Mouse (Mus musculus): ENCODE measurements around the gene Cdh13. TPM values are rescaled to one million over a fixed set of nuclear protein-coding genes. Genes with fewer than 3 reads are reported as not detected.
A peak's percentile ranks its signal among the peaks of the same experiment; 100 is the strongest.

Cdh13 gene
- polyA plus RNA-seq, 1 experiment from 2014 or later, result 49.5 TPM

DNA sequence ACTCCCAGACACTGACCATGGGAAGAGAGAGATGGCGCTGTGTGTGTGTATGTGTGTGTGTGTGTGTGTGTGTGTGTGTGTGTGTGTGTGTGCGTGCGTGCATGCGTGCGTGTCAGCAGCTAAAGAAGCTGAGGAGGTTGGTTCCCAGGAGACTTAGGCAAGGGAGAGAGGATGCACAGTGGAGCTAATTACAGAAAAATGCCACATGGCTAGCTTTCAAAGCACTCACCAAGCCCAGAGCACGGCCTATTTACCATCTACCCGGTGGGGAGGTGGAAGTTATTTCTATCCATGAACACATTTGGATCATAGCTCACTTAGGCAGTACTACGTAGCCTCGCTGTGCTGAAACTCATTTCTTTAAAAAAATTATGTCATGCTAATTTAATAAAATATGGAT lies 194.1 kb downstream of the Cdh13 start:
- Histone ChIP-seq H3K27me3 (no peaks in the 10 kb centered on the region), H3K27ac (no peak overlapping the region), H3K4me3 (no peak overlapping the region), H3K36me3 (ENCODE audit: poor library complexity, severe bottlenecking) (no peaks in the 10 kb centered on the region), H3K4me2 (no peak overlapping the region), H3K9me3 (replicated peaks) (no peaks in the 10 kb centered on the region), H3K4me1 (0 out of 2 replicates have a peak, but pooled peaks cover 6% of the 10 kb centered on the region), H3K9ac (no peak overlapping the region)
- ATAC-seq, result no peak
- WGBS, result 51% methylated on average over 8 of the region's 9 CpGs

GRCm38 (mm10) chr8:118488735-118489134 lies 205.2 kb downstream of the Cdh13 start:
- ATAC-seq, result no peak
- Histone ChIP-seq H3K27ac (no peak overlapping the region), H3K4me3 (no peak overlapping the region), H3K36me3 (ENCODE audit: poor library complexity, severe bottlenecking) (no peaks in the 10 kb centered on the region), H3K4me1 (peaks cover 16% of the 10 kb centered on the region), H3K9ac (no peak overlapping the region), H3K27me3 (no peaks in the 10 kb centered on the region), H3K4me2 (no peak overlapping the region), H3K9me3 (replicated peaks) (no peaks in the 10 kb centered on the region)
- 17% methylated on average over 4 of the region's 4 CpGs for WGBS

DNA sequence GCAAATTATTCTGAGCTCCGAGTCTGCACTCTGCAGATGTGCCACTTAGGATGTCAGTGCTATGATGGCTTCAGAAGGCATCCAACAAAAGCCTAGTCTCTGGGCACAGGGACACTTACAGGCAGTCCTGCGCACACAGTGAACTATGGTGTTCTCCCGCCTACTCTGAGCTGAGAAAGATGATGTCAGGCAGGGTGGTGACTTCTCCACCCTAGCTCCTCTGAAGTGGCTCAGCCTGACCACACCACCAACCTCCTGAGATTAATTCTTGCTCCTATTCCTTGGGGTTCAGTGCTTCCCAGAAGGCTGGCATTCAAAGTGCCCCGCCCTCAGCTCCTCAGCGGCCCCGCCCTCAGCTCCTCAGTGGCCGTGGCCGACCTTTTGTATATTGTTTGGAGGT lies 219.0 kb downstream of the Cdh13 start:
- Histone ChIP-seq H3K4me1 (0 out of 2 replicates have a peak, but pooled peaks cover 6% of the 10 kb centered on the region), H3K4me3 (no peak overlapping the region), H3K27ac (no peak overlapping the region), H3K36me3 (ENCODE audit: poor library complexity, severe bottlenecking) (no peaks in the 10 kb centered on the region), H3K4me2 (no peak overlapping the region), H3K9ac (no peak overlapping the region), H3K9me3 (replicated peaks) (no peaks in the 10 kb centered on the region), H3K27me3 (no peaks in the 10 kb centered on the region)
- WGBS, result 66% methylated on average over 8 of the region's 8 CpGs
- ATAC-seq, result no peak

GRCm38 (mm10) chr8:118509426-118509825 lies 225.9 kb downstream of the Cdh13 start:
- no peak for ATAC-seq
- H3K27me3 ChIP-seq, result no peaks in the 10 kb centered on the region
- no peaks in the 10 kb centered on the region for H3K36me3 ChIP-seq (ENCODE audit: poor library complexity, severe bottlenecking)
- H3K4me3 ChIP-seq, result no peak overlapping the region
- no peak overlapping the region for H3K9ac ChIP-seq
- no peaks in the 10 kb centered on the region for H3K9me3 ChIP-seq (replicated peaks)
- no peak overlapping the region for H3K27ac ChIP-seq
- H3K4me1 ChIP-seq, result no peaks in the 10 kb centered on the region
- no peak overlapping the region for H3K4me2 ChIP-seq
- WGBS, result 93% methylated on average over 5 of the region's 5 CpGs

- no peak overlapping the region for H3K4me2 ChIP-seq
- peaks cover 13% of the 10 kb centered on the region for H3K4me1 ChIP-seq
- H3K36me3 ChIP-seq (ENCODE audit: poor library complexity, severe bottlenecking), result no peaks in the 10 kb centered on the region
- H3K27me3 ChIP-seq, result no peaks in the 10 kb centered on the region
- no peak for ATAC-seq
- no peak overlapping the region for H3K9ac ChIP-seq
- no peak overlapping the region for H3K4me3 ChIP-seq
- H3K27ac ChIP-seq, result no peak overlapping the region
- WGBS, result 43% methylated on average over 6 of the region's 6 CpGs
- no peaks in the 10 kb centered on the region for H3K9me3 ChIP-seq (replicated peaks)
These were observed 229.7 kb downstream of the Cdh13 start for GRCm38 (mm10) chr8:118513259-118513658.

DNA sequence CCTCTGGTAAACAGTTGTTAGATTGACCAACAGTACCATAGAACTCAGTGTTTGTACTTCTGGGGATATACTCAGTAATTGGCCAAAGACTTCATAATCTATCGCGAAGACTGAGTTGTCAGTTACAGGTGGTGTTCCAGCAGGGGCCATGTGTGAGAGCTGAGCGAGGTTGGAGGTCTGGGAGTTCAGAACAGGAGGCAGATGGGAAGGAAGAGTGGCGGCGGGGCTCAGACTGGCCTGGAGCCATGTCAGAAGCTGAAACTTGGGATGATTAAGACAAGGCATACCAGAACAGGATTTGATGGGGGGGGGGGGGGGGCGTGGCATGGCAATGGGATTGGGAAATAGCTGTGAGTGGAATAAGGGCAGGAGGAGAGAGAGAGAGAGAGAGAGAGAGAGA lies 232.1 kb downstream of the Cdh13 start:
- Histone ChIP-seq H3K4me2 (no peak overlapping the region), H3K9ac (no peak overlapping the region), H3K27me3 (no peaks in the 10 kb centered on the region), H3K4me3 (no peak overlapping the region), H3K9me3 (replicated peaks) (no peaks in the 10 kb centered on the region), H3K27ac (no peak overlapping the region), H3K36me3 (ENCODE audit: poor library complexity, severe bottlenecking) (no peaks in the 10 kb centered on the region), H3K4me1 (peaks cover 21% of the 10 kb centered on the region)
- no peak for ATAC-seq
- WGBS, result 89% methylated on average over 5 of the region's 6 CpGs

- H3K9ac ChIP-seq, result no peak overlapping the region
- WGBS, result 18% methylated on average over 4 of the region's 4 CpGs
- H3K27me3 ChIP-seq, result no peaks in the 10 kb centered on the region
- H3K36me3 ChIP-seq (ENCODE audit: poor library complexity, severe bottlenecking), result no peaks in the 10 kb centered on the region
- peak overlapping the region; percentile 40; the same call in 1 of the 2 replicates for H3K27ac ChIP-seq
- no peak overlapping the region for H3K4me2 ChIP-seq
- peak; percentile 51; the same call in 1 of the 2 replicates for ATAC-seq
- H3K9me3 ChIP-seq (replicated peaks), result no peaks in the 10 kb centered on the region
- H3K4me3 ChIP-seq, result no peak overlapping the region
- H3K4me1 ChIP-seq, result peaks cover 21% of the 10 kb centered on the region
These were observed 233.5 kb downstream of the Cdh13 start for GRCm38 (mm10) chr8:118517071-118517470.

GRCm38 (mm10) chr8:118518030-118518741 lies 234.7 kb downstream of the Cdh13 start:
- H3K36me3 ChIP-seq (ENCODE audit: poor library complexity, severe bottlenecking), result no peaks in the 10 kb centered on the region
- H3K27ac ChIP-seq, result peak overlapping the region; percentile 36; the same call in 1 of the 2 replicates
- H3K27me3 ChIP-seq, result no peaks in the 10 kb centered on the region
- H3K9me3 ChIP-seq (replicated peaks), result no peaks in the 10 kb centered on the region
- WGBS, result 64% methylated on average over 13 of the region's 13 CpGs
- ATAC-seq, result peak; percentile 38; the same call in 1 of the 2 replicates
- H3K4me2 ChIP-seq, result no peak overlapping the region
- no peak overlapping the region for H3K4me3 ChIP-seq
- H3K9ac ChIP-seq, result no peak overlapping the region
- peaks cover 21% of the 10 kb centered on the region for H3K4me1 ChIP-seq

GRCm38 (mm10) chr8:118518742-118519102 lies 235.2 kb downstream of the Cdh13 start:
- Histone ChIP-seq H3K4me2 (no peak overlapping the region), H3K9ac (no peak overlapping the region), H3K4me1 (peaks cover 21% of the 10 kb centered on the region), H3K36me3 (ENCODE audit: poor library complexity, severe bottlenecking) (no peaks in the 10 kb centered on the region), H3K4me3 (no peak overlapping the region), H3K27me3 (no peaks in the 10 kb centered on the region), H3K27ac (no peak overlapping the region), H3K9me3 (replicated peaks) (no peaks in the 10 kb centered on the region)
- WGBS, result 42% methylated on average over 3 of the region's 3 CpGs
- ATAC-seq, result no peak; the same call in 1 of the 2 replicates

GRCm38 (mm10) chr8:118523922-118524321 lies 240.4 kb downstream of the Cdh13 start:
- no peak overlapping the region for H3K9ac ChIP-seq
- H3K27me3 ChIP-seq, result no peaks in the 10 kb centered on the region
- H3K4me2 ChIP-seq, result no peak overlapping the region
- H3K9me3 ChIP-seq (replicated peaks), result no peaks in the 10 kb centered on the region
- H3K4me1 ChIP-seq, result peaks cover 1% of the 10 kb centered on the region; the same call in 1 of the 2 replicates
- no peak overlapping the region for H3K4me3 ChIP-seq
- ATAC-seq, result no peak
- H3K27ac ChIP-seq, result no peak overlapping the region
- H3K36me3 ChIP-seq (ENCODE audit: poor library complexity, severe bottlenecking), result no peaks in the 10 kb centered on the region
- WGBS, result 90% methylated on average over 1 of the region's 1 CpGs

- Histone ChIP-seq H3K4me2 (no peak overlapping the region), H3K4me3 (no peak overlapping the region), H3K36me3 (ENCODE audit: poor library complexity, severe bottlenecking) (no peaks in the 10 kb centered on the region), H3K27me3 (no peaks in the 10 kb centered on the region), H3K4me1 (peaks cover 12% of the 10 kb centered on the region; the same call in 1 of the 2 replicates), H3K9ac (no peak overlapping the region), H3K27ac (no peak overlapping the region), H3K9me3 (replicated peaks) (no peaks in the 10 kb centered on the region)
- ATAC-seq, result no peak
- 72% methylated on average over 8 of the region's 8 CpGs for WGBS
These were observed 255.5 kb downstream of the Cdh13 start for GRCm38 (mm10) chr8:118538816-118539558.

GRCm38 (mm10) chr8:118539559-118539819 lies 256.0 kb downstream of the Cdh13 start:
- Histone ChIP-seq H3K4me3 (no peak overlapping the region), H3K9ac (no peak overlapping the region), H3K27ac (no peak overlapping the region), H3K4me2 (no peak overlapping the region), H3K27me3 (no peaks in the 10 kb centered on the region), H3K4me1 (peaks cover 12% of the 10 kb centered on the region; the same call in 1 of the 2 replicates), H3K36me3 (ENCODE audit: poor library complexity, severe bottlenecking) (no peaks in the 10 kb centered on the region), H3K9me3 (replicated peaks) (no peaks in the 10 kb centered on the region)
- WGBS, result 15% methylated on average over 5 of the region's 5 CpGs
- no peak for ATAC-seq
